Mouse (Mus musculus) cerebellum, adult 9-11 months (tissue): Measurements from ENCODE around the gene Apoe.

Experiments used
- DNase-seq: peaks from one replicate; pipeline ENCODE4 v3.0.0; 2022

The Apoe gene

DNA sequence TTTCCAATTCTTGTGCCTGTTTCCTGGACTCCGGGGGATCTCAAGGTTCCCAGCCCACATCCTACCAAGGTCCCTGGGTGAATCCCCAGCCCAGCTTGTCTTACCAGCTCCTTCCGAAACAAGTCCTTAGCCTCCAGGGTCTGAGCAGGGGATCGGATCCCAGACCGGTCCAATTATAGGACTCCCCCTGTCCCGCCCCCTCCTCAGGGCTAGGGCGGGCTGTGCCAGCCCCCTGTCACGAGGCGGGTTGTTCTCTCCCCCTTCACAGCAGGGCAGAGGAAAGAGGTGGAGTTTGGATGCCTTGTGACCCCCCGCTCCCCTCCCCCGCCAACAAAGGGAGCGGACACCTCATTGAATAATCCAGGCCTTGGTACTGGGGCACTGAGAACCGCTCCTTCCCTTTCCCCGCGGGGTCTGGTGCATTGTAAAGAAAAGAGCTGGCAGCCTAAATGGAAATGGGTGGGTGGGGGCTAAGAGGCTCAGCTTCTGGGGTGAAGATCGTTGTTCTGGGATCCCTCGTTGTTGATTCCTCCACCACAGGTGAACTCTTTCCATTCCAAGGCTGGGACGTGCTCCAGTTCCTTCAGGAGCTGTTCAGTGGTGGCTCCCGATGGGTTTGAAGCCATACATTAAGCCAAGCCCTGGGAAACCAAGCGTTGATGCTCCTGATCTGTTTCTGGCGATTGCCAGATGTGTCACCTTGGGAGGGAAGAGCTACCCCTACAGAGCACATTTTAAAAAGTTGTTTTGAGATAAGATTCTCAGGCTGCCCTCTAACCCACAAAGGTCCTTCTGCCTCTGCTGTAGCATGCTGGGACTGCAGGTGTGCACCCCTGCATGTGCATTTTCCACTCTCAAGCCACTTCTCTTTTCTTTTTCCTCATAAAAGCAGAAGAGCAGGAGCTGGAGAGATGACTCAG is at the start of gene Apoe:
Gene Apoe, minus strand, starts transcription at position 282 of the 920 bp plus-strand sequence.
- peak; percentile 63 for DNase-seq

DNA sequence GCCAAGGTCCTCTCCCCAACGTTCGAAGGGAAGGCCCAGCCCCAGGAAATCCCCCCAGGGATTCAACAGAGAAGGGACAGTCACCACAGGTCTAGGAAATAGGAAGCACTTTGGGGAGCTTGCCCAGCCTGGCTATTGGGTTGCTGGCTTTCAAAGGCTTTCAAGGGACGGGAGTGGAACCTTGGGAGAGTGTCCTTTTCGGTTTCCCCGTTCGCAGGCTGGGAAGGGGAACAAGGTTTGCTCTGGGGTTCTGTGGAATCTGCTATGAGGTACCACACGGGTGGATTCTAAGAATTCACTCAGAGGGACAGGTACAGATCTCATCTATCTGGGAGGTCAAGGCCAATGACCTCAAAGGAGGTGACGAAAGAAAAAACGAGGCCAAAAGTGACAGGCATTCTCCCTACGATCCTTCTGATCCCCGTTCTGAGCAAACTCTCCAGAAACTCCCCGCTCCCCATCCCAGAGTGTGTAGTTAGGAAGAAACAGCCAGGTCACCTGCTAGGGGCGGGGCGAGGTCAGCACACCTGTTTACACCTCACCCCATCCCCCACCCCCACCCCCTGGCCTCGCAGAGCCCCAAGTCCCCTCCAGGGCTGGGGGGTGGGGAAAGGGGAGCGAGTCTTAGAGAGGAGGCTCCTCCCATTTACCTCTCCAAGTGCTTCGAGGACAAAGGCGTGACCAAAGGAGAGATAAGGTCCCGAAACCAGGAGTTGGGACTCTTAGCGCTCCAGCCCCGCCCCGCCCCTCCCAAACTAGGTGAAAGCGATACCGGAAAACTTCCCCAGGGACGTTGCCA is 48.6 kb upstream of the Apoe start:
- no peak for DNase-seq

DNA sequence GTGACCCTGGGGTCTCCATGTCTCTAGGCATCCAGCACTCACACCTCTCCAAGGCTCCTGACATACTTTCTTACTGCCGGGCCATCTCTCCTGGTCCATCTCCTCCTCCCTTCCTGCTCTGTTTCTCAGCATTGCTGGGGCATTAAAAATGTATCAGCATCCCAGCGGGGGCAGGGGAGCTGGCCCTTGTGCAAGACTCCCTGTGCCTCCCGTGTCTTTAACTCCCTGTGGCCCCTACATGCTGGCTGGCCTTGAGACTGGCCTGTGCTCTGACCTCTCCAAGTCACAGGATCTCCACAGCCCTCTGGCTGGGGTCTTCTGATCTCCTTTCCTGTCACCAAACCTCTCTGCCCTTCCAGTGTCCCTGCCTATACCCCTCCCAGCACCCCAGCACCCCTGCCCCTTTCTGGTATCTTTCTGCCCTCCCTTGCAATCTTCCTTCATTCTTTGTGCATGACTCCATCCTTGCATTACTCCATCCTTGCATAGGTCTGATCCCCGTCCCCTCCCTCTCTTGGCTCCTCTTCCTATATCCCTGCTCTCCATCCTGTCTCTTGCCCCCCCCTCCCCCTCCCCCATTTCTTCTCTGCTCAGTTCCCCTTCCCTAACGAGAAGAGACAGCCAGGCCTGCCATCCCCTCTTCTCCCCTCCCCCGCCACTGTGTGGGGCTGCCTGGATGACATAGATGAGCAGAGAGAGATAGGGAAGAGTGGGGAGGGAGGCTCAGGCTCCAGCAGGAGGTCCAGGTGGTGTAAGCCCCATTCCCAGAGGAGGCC is 47.6 kb upstream of the Apoe start:
- no peak for DNase-seq

DNA sequence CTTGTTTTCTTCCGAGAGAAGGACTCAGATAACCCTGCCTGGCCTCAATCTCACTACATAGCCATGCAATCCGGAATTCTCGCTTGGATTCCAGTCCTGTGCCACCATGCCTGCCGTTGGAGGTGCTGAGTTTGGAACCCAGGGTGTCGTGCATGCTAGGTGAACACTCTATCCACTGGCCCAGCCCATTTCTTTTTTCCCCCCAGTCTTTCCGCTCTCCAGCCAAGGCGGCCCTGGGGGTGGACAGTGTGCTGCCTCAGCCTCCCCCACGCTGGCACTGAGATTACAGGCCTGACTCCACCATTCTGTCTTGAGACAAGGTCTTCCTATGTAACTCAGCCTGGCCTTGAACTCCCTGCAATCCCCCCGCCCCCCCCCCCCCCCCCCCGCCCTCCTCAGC is 47.0 kb upstream of the Apoe start:
- no peak for DNase-seq

DNA sequence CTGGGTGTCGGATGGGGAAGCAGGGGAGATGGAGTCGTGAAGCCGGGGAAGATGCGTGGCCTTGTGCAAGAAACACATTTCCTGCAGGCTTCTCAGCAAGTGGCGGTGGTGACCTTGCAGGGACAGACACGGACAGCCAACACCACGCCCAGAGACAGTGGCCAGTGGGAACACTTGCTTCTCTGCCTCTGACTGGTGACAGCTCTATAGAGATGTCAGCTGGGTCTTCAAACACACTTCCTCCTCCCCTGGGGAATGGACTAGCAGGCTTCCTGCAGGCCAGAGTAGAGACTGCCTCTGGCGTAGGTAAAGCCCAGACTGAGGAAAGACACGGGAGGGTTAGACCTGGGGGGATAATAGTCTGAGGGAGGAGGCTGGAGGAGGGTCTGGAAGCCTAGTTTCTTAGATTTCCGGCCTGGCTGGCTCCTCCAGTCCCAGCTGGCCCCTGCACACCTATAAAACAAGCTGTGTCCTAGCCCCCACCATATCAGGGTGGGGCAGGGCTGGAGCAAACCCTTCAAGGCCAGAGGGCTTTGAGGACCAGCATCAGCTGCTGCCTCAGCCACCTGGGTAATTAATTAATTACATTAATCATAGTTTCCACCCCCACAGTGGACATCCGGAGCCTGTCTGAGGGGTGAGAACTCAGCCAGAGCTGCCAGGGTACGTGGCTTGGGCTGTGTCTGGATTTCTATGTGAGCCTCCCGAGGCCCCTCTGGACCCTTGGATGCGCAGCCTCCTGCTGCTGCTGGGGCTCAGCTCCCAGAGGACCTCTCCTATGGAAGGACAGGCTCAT is 45.8 kb upstream of the Apoe start:
- no peak for DNase-seq

DNA sequence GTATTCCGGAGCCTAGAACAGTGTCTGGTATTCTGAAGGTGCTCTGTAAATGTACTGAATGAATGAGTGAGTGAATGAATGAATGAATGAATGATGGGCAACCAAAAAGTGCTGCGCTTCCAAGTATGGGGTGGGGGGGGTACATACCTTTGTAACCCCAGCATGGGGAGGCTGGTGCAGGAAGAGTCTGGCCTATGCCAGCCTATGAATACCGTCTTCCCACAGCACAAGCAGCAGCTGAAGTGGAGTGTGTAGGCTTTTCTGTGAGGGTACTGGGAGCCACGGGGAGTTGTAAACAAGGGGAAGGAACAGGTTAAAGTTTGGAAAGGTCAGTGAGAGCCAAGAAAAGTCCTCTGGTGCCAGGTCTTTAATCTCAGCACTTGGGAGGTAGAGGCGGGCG is 44.8 kb upstream of the Apoe start:
- no peak for DNase-seq

DNA sequence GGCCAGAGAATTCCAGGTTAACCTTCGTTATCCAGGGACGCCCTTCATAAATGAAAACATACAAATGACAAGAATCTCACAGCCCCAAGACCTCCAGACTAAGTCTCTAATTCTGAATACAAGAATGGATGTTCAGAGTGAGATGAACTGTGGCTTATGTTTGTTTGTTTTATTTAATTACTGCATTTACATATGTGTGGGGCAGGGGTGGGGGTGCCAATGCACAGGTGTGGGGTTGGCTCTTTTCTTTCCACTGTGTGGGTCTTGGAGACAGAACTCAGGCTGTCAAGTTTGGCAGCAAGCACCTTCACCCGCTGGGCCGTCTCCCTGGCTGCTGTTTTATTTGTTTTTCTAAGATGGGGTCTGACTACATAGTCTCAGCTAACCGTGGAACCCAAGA is 43.5 kb upstream of the Apoe start:
- DNase-seq: no peak

DNA sequence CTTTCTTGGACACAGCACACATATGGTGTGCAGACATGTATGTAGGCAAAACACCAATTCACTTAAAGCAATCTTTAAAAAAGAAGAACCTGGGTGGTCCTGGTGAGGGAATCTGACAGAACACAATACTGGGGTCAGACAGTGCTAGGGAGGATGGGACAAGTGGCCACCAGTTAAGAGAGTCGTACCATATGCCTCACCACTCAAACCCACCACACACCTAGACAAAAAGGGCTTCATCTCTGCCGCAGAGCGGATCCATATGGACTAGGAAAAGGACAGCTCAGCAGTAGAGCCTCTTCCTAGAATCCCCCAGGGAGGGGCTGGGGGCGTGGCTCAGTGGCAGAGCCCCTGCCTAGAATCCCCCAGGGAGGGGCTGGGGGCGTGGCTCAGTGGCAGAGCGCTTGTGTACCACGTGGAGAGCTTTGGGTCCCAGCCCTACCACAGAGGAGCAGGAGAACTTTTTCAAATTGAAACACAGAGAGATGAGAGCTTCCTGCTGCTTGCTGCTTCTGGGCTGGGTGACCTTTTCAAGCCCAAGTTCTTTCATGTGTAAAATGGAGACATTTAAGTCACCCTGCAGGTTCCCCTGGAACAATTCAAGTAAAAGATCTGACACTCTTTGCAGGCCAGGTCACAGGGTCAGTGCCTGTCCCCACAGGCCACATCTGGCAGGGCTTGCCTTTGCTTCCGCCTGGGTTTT is 42.5 kb upstream of the Apoe start:
- no peak for DNase-seq

DNA sequence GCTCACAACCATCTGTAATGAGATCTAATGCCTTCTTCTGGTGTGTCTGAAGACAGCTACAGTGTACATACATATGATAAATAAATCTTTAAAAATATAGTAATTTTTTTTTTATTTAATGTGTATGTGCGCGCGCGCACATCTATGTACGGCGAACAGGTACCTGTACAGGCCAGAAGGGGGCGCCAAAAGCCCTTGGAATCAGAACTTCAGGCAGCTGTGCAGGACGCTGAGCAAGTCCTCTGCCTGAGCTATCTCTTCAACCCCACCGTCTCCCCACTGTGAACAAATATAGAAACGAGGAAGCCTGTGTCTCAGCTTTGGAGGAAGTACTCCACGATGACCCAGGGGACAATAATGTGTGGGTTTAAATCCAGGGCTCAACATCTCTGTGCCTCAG is 41.3 kb upstream of the Apoe start:
- DNase-seq: no peak

DNA sequence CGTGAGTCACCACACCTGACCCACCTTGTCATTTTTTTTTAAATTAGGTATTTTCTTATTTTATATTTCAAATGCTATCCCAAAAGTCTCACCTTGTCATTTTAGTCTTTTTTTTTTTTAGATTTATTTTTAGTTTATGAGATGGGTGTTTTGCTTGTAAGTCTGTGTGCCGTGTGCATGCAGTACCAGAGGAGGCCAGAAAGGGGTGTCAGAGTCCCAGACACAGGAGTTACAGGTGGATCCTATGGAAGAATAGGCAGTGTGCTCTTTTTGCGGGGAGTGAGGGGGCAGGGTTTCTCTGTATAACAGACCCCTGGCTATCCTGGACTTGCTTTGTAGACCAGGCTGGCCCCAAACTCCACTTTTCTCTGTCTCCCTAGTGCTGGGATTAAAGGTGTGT is 39.8 kb upstream of the Apoe start:
- no peak for DNase-seq

DNA sequence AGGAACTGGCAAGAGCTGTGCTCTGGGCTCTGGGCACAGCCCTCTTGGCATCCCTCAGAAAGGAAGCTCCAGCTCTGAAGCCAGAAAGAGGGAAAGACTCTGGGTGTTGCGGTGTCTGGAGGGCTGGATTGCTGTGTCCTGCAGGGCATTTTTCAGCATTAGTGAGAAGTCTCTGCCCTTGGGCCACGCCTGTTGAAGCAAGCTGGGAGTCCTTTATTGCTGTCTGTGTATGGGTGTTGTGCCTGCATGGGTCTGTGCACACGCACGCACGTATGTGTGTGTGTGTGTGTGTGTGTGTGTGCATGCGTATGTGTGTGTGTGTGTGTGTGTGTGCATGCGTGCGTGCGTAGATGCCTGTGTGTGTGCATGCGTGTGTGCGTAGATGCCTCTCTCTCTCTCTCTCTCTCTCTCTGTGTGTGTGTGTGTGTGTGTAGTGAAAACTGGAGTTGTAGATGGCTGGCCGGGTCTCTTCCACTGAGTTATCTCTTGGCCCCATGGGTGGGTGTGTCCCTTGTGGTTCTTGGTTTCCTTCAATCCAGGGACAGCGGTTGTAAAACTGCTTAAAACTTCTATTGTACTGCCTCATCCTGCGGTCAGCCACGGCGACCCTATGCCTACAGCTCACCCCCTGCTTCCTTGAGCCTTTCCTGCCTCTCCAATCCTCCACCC is 37.5 kb upstream of the Apoe start:
- no peak for DNase-seq

DNA sequence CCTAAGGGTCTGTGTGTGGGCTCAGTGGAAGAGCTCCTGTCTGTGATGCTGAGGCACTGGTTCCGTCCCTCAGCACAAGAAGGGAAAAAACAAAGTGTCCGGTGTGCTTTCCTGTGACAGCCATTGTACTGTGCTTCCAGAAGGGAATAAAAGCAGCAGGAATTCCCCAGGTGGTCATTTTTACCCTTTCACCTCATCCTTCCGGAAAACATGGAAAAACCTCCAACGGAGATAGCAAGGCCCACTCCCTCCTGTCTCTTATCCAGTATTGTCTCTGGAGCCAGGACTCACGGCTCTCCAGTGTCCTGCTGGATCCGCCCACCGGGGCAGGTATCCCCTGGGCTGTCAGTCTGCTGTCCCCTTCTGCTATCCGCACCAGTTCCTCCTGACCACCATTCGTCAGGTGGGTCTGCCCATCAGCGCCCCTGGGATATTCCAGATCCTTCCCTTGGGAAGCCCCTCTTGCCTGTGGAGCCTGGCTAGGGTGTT is 35.2 kb upstream of the Apoe start:
- DNase-seq: no peak

DNA sequence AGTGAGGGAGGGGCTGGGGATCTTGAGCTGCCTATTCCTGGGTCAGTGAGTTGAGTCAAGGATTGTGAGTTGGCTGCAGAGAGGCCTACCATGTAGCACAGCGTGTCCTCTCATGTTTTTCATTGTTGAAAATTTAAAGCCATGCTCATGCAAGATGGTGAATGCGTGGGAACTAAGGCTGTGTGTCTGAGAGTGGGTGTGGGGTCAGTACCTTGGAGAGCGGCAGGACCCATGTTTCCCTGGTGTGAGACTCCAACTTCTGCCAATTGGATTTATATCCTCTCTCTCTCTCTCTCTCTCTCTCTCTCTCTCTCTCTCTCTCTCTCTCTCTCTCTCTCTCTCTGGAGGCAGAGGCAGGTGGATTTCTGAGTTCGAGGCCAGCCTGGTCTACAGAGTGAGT is 27.6 kb upstream of the Apoe start:
- DNase-seq: no peak

DNA sequence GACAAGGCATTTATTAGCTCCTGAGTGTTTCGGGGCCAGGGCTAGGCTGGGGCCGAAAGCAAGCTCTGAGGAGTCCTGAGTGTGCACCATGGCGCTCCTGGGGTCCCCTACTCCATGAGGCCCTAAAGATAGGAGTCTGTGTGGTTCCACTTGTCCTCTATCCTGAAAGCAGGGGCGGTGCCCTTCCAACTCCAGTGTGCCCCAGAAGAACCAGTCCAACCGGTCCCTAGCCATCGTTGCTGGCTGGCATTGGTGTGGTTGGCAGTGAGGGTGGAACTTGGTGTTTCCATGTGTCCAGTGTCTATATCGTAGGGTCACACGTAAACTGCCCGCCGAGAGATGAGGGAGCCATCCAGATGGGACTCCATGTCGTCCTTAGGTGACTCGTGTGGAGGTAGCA is 25.2 kb upstream of the Apoe start:
- no peak for DNase-seq

DNA sequence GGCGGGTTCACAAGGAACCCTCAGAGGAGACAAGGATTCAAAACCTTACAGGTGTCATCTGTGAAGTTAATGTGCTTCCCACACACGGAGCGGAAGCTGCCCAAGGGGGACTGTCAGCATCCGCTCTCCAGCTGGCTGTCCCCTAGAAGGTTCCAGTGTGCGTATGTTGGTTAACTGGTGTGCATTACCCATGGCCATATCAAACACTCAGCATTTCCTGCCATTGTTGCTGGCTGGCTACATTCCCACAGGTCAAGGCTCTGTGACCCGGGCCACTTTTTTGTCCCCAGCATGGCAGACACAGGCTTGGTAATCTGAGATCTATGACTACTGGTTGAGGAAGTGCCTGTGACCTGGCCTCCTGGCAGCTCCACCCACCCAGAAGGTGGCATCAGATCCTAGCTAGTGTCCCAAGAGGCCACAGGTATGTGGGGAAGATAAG is 23.8 kb upstream of the Apoe start:
- no peak for DNase-seq

DNA sequence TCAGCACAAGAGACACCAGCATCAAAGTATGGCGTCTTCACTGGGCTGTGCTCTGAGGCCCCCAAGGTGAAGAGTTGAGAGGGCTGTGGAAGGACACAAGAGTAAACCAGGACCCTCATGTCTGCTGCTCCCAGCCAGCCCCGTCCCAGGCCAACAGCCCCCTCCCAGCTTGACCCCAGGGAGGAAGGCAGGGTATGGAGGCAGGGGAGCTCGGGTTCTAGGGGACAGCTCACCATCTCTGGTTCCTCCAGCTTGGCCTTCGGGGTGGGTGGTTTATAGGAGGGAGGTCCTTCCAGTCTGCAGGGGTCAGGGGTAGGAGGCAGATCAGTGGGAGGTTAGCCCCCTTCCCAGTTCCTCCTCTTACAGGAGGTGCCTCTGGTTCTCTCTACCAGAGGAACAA is 20.2 kb upstream of the Apoe start:
- peak; percentile 44 for DNase-seq

DNA sequence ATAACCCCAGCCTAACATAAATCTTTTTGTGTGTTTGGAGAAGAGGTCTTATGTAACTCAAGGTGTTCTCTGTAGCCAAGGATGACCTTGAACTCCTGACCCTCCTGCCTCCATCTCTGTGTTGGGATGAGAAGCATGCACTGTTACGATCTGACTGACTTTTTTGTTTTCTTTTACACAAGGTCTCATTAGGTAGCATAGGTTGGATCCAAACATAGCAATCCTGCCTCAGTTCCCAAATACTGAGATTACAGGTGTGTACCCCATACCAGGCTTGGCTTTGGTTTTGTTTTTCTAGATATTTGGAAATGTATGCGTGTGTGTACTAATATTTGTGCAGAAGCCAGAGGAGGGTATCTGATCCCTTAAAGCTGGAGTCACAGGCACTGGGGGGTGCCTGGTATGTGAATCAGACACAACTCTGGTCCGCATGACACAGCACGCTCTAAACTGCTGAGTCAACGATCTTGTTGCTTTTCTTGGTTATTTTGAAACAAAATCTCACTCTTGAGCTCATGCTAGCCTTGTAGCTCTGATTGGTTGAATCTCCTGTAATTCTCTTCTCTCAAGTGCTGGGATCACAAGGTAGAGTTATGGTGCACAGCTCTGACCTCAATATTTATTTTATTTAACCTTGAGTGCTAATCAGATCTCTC is 19.4 kb upstream of the Apoe start:
- DNase-seq: peak; percentile 29

DNA sequence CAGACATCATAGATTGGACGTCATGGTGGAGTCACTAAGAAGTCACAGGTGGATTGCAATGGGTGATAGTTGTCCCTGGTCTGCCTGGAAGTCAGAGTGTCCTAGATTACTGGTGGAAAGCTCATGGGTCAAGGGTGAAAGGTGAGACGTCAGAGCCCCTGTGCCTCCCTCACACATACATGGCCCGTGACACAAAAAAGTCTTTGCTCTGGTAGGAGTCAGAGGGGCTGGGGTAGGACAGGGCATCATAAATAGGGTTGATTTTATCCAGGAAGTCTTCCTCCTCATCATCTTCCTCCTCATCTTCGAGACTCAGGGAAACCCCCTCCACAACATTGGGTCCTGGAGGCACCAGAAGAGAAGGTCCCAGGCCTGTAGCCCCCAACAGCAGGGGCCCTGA is 18.4 kb upstream of the Apoe start:
- DNase-seq: peak; percentile 65

DNA sequence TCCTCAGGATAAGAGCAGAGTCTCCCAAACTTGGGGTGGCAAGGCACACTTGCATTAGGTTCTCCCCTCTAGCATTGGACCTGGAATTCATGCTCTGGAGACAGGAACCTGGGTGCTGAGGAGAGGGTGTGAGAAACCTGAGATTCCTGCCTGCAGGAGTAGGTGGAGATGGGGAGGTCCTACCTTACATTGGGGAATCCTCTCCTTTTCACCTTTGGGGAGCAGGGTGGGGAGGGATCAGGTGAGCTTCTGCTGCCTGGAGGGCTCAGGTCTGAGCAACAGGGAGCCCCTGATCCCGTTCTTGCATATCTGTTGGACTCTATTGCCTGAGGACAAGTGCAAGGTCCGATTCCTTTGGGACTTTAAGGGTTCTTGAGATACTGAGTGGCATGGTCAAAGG is 17.8 kb upstream of the Apoe start:
- DNase-seq: peak; percentile 73

DNA sequence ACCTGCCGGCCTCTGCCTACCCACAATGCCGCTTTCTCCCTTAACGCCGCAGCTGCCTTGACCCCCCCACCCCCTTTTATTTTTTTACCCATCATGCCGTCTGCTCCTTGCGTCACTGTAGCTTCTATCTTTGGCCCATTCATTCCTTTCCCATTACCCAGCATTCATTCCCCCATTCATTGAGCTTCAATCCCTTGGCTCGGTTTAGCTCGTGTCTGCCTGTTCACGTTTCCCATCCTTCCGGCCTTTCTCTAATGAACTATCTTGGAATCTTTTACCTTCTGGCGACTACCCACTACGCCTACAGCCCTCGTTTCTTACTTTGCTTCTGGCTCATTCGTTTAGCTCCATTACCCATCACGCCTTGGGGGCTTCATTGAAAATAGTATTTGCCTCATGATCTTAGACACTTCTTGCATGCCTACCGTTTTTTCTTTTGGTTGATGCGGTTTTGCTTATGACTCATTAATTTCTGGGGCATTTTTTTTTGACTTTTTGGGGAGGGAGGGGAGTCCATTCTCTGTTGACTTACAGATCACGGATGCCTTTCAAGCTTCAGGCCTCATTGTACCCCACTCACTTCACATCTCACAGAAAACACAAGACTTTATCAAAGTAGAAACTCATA is 17.2 kb upstream of the Apoe start:
- DNase-seq: no peak
